Mouse (Mus musculus): ENCODE measurements around the gene Trim33.

DNA sequence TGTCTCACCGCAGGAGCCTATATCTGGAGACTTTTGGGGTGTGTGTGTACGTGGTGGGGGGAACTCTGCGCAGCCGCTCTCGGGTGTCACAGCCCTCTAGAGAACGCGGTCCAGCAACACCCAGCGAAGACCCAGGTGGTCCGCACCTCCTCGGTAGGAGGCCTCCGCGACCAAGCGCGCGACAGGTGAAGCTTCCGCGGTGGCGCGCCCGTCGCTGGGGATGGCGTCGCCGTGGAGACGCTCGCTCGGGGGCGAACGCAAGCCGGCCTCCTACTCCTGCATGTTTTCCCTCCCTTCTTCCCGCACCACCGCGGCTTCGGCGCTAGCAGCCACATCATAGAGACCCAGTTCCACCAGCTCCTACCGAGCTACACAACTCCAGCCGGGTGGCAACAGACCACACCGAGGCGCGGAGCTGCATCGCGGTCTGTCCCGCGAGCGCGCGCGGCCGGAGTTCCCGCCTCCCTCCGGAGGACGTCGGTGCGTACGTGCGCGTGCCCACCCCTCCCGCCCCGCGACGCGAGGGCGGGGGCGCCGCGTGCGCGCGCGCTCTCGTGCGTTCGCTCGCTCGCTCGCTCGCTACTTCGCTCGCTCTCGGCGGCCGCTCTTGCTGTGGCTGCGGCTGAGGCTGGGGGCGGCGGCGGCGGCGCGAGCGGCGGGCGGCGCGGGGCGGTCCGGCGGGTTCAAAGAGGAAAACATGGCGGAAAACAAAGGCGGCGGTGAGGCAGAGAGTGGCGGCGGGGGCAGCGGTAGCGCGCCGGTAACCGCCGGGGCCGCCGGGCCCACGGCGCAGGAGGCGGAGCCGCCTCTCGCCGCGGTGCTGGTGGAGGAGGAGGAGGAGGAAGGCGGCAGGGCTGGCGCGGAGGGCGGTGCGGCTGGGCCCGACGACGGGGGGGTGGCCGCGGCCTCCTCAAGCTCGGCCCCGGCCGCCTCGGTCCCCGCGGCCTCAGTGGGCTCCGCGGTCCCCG lies at the start of gene Trim33:
- TF ChIP-seq CTCF (IDR thresholded peaks at IDR 0.05 in 2 of 3, conservative IDR thresholded peaks at IDR 0.05 in 1 of 3; ENCODE audit: control insufficient read depth in 1 of 3, insufficient read depth in 1 of 3, low read depth in 2 of 3, low read length in 3 of 3, poor library complexity in 1 of 3, severe bottlenecking in 1 of 3) (no peak), TCF12 (IDR thresholded peaks at IDR 0.05; ENCODE audit: low read depth, low read length) (0 out of 2 replicates have a peak, but pooled peaks have one; percentile 14), MAX (IDR thresholded peaks at IDR 0.05; ENCODE audit: low read length) (no peak), POLR2A (IDR thresholded peaks at IDR 0.05; ENCODE audit: control insufficient read depth in 1 of 2, insufficient read depth in 1 of 2, low read depth in 1 of 2, low read length in 2 of 2, poor library complexity in 1 of 2) (peak; percentile 96 to 97), KAT2A (conservative IDR thresholded peaks at IDR 0.05; ENCODE audit: low read depth, low read length) (no peak), HCFC1 (IDR thresholded peaks at IDR 0.05; ENCODE audit: low read depth, low read length) (peak; percentile 67; the same call in 1 of the 2 replicates), RAD21 (IDR thresholded peaks at IDR 0.05; ENCODE audit: low read depth, low read length) (no peak), POLR2AphosphoS5 (IDR thresholded peaks at IDR 0.05; ENCODE audit: borderline replicate concordance, low read depth, low read length) (no peak), MAFK (IDR thresholded peaks at IDR 0.05; ENCODE audit: borderline replicate concordance, low read depth, low read length) (no peak), EP300 (IDR thresholded peaks at IDR 0.05; ENCODE audit: low read depth in 1 of 2, low read length in 2 of 2) (no peak), GATA1 (IDR thresholded peaks at IDR 0.05; ENCODE audit: low read depth, low read length) (no peak), GABPA (IDR thresholded peaks at IDR 0.05; ENCODE audit: low read depth, low read length) (no peak), USF1 (IDR thresholded peaks at IDR 0.05; ENCODE audit: low read depth, low read length) (no peak), ZKSCAN1 (IDR thresholded peaks at IDR 0.05; ENCODE audit: low read depth, low read length) (no peak)

Measured in MEL (cell line).